ENCODE assay signal across 31 mouse cellular contexts in genomic region chr7:120050447-120050846, GRCm38 (mm10). TPM values are rescaled to one million over a fixed set of nuclear protein-coding genes. Genes with fewer than 3 reads are reported as not detected.
DNase-seq lines count a peak whose midpoint lies in the region; ATAC-seq lines count a peak whose summit lies in the region.
"Had no signal": no experiment of that assay in that cellular context is flagged by ENCODE, and none has a peak within 500 bp of the region (broad histone marks: within the 10 kb centered on the region; RNA-seq: fewer than 3 reads in every experiment).

No protein-coding gene starts in this region.

- H3K4me2 ChIP-seq in heart, embryonic 12.5 days, result no peak overlapping the region
- H3K4me2 ChIP-seq: embryonic facial prominence, embryonic 13.5 days; forebrain, embryonic 13.5 days; heart, embryonic 15.5 days; hindbrain, embryonic 12.5 days; hindbrain, embryonic 15.5 days had no signal

- no peaks in the 10 kb centered on the region for H3K27me3 ChIP-seq in heart, embryonic 12.5 days (replicated peaks)
- no peaks in the 10 kb centered on the region for H3K27me3 ChIP-seq in forebrain, embryonic 10.5 days (ENCODE audit: poor library complexity, severe bottlenecking)
- H3K27me3 ChIP-seq: embryonic facial prominence, embryonic 13.5 days; forebrain, embryonic 13.5 days; heart, embryonic 15.5 days; hindbrain, embryonic 12.5 days; hindbrain, embryonic 15.5 days had no signal

- no peak overlapping the region for H3K4me3 ChIP-seq in heart, embryonic 12.5 days
- H3K4me3 ChIP-seq in forebrain, embryonic 10.5 days, result no peak overlapping the region
- H3K4me3 ChIP-seq: embryonic facial prominence, embryonic 10.5 days; embryonic facial prominence, embryonic 13.5 days; erythroblast, embryonic 14.5 days; forebrain, embryonic 13.5 days; heart, embryonic 15.5 days; hindbrain, embryonic 12.5 days; hindbrain, embryonic 15.5 days had no signal

- no peak overlapping the region for H3K9ac ChIP-seq in heart, embryonic 12.5 days
- H3K9ac ChIP-seq: embryonic facial prominence, embryonic 13.5 days; forebrain, embryonic 13.5 days; heart, embryonic 15.5 days; hindbrain, embryonic 12.5 days; hindbrain, embryonic 15.5 days had no signal

- no peaks in the 10 kb centered on the region for H3K9me3 ChIP-seq in heart, embryonic 12.5 days (replicated peaks)
- no peaks in the 10 kb centered on the region for H3K9me3 ChIP-seq in forebrain, embryonic 10.5 days
- H3K9me3 ChIP-seq: embryonic facial prominence, embryonic 10.5 days; embryonic facial prominence, embryonic 13.5 days; forebrain, embryonic 13.5 days; heart, embryonic 15.5 days; hindbrain, embryonic 12.5 days; hindbrain, embryonic 15.5 days had no signal

- no peak overlapping the region for H3K27ac ChIP-seq in heart, embryonic 12.5 days (ENCODE audit: poor library complexity, severe bottlenecking)
- H3K27ac ChIP-seq in forebrain, embryonic 10.5 days, result no peak overlapping the region
- H3K27ac ChIP-seq: embryonic facial prominence, embryonic 10.5 days; embryonic facial prominence, embryonic 13.5 days; forebrain, embryonic 13.5 days; heart, embryonic 15.5 days; hindbrain, embryonic 12.5 days; hindbrain, embryonic 15.5 days had no signal

- H3K36me3 ChIP-seq in heart, embryonic 12.5 days, result no peaks in the 10 kb centered on the region
- H3K36me3 ChIP-seq in forebrain, embryonic 10.5 days (replicated peaks), result no peaks in the 10 kb centered on the region
- H3K36me3 ChIP-seq: embryonic facial prominence, embryonic 10.5 days; embryonic facial prominence, embryonic 13.5 days; heart, embryonic 15.5 days; hindbrain, embryonic 12.5 days; hindbrain, embryonic 15.5 days had no signal

- DNase-seq in gastrocnemius, adult 18-20 months (ENCODE audit: low spot score), result peak; percentile 76
- no peak for DNase-seq in gastrocnemius, postnatal 4 days (ENCODE audit: low spot score in 2 of 2)
- DNase-seq in heart, adult 11 months, result peak; percentile 87
- no peak for DNase-seq in heart, postnatal 4 days
- peak; percentile 18 for DNase-seq in heart, adult 8-10 months (ENCODE audit: low spot score)
- DNase-seq in skeletal muscle tissue, adult 2 months (ENCODE audit: low read depth, low spot score), result peak; percentile 68
- no peak for DNase-seq in forebrain, embryonic 10.5 days (ENCODE audit: extremely low spot score, low spot score)
- DNase-seq: adrenal gland, adult 8-10 months; adrenal gland, postnatal 25 days; cerebellum, adult 11-12 months; cerebellum, adult 8-10 months; cerebellum, postnatal 10 days; cerebellum, postnatal 36 days; embryo, embryonic 11 days; kidney, adult 2 months had no signal

- peaks cover 19% of the 10 kb centered on the region for H3K4me1 ChIP-seq in heart, embryonic 12.5 days (replicated peaks)
- no peaks in the 10 kb centered on the region for H3K4me1 ChIP-seq in forebrain, embryonic 10.5 days
- H3K4me1 ChIP-seq: embryonic facial prominence, embryonic 10.5 days; embryonic facial prominence, embryonic 13.5 days; forebrain, embryonic 13.5 days; hindbrain, embryonic 12.5 days; hindbrain, embryonic 15.5 days had no signal

- no peak for ATAC-seq in heart, embryonic 12.5 days (ENCODE audit: insufficient number of reproducible peaks, low FRiP score)
- ATAC-seq: activated CD4-positive, CD25-positive, alpha-beta regulatory T cell, adult 4 months; forebrain, embryonic 13.5 days; forebrain, embryonic 16.5 days; intestine, postnatal 0 days had no signal

RNA-seq across cellular contexts. Expression of gene Dnah3, which starts 44.6 kb away (rescaled TPM):
- total RNA-seq in gastrocnemius, adult 18-20 months (2021), result under 1 TPM; 0.02 to 0.30 TPM
- not detected for total RNA-seq in gastrocnemius, postnatal 4 days (2021)
- total RNA-seq in heart, postnatal 4 days (2021), result under 1 TPM; 0.02 to 0.05 TPM
- total RNA-seq in heart, adult 8-10 months (2022), result under 1 TPM in 1 of 4 experiments, not detected in 3; 0.14 TPM
- not detected in 2 replicates for polyA plus RNA-seq in heart, embryonic 12.5 days (2016; fragmentation: Nextera tagmentation; extraction: Ambion mirVana)
- polyA plus RNA-seq in forebrain, embryonic 10.5 days (2016; fragmentation: Nextera tagmentation; extraction: Ambion mirVana), result 0.05 TPM in 1 of 2 replicates, not detected in the other
- total RNA-seq: adrenal gland, postnatal 25 days; ES-E14; granulocyte monocyte progenitor cell, adult 5-6 weeks; hematopoietic stem cell, adult 5-6 weeks had no signal
- polyA plus RNA-seq: embryonic facial prominence, embryonic 10.5 days; embryonic facial prominence, embryonic 13.5 days; forebrain, embryonic 16.5 days; intestine, embryonic 14.5 days; intestine, postnatal 0 days; kidney, embryonic 14.5 days had no signal

RNA-seq across cellular contexts. Expression of gene Tmem159, which starts 51.7 kb away (rescaled TPM):
- total RNA-seq in gastrocnemius, adult 18-20 months (2021), result 10 to 100 TPM; 11.4 to 17.4 TPM
- 10 to 100 TPM; 11.2 to 11.4 TPM for total RNA-seq in gastrocnemius, postnatal 4 days (2021)
- 10 to 100 TPM; 15.5 to 16.8 TPM for total RNA-seq in heart, postnatal 4 days (2021)
- 10 to 100 TPM; 23.0 to 29.5 (median 27.1) TPM for total RNA-seq in heart, adult 8-10 months (2022)
- 22.3 and 22.6 TPM in 2 replicates for polyA plus RNA-seq in heart, embryonic 12.5 days (2016; fragmentation: Nextera tagmentation; extraction: Ambion mirVana)
- 16.2 and 18.4 TPM in 2 replicates for polyA plus RNA-seq in forebrain, embryonic 10.5 days (2016; fragmentation: Nextera tagmentation; extraction: Ambion mirVana)
- polyA plus RNA-seq: erythroblast, embryonic 14.5 days had no signal

Comparison
In these comparisons a context has a peak if more than half of its experiments do, and no peak if none do; other contexts are left out.
1. DNase-seq: peak in gastrocnemius, adult 18-20 months (single experiment), heart, adult 11 months (single experiment), heart, adult 8-10 months (single experiment) and skeletal muscle tissue, adult 2 months (single experiment); none in gastrocnemius, postnatal 4 days (0 of 2), heart, postnatal 4 days (single experiment) and forebrain, embryonic 10.5 days (single experiment).